ENCODE assay signal across 34 mouse cellular contexts in genomic region chr19:20744630-20745029, GRCm38 (mm10). TPM values are rescaled to one million over a fixed set of nuclear protein-coding genes. Genes with fewer than 3 reads are reported as not detected.
"Had no signal": no experiment of that assay in that cellular context is flagged by ENCODE, and none has a peak within 500 bp of the region (broad histone marks: within the 10 kb centered on the region; RNA-seq: fewer than 3 reads in every experiment).

No protein-coding gene starts in this region.

- H3K4me1 ChIP-seq: heart, embryonic 10.5 days; heart, embryonic 12.5 days; heart, embryonic 13.5 days; heart, embryonic 15.5 days; hindbrain, embryonic 10.5 days; hindbrain, embryonic 12.5 days; hindbrain, embryonic 13.5 days; hindbrain, embryonic 15.5 days; intestine, embryonic 15.5 days; kidney, embryonic 15.5 days had no signal

- ATAC-seq: hindbrain, embryonic 16.5 days; hindbrain, postnatal 0 days; inflammation-experienced regulatory T-cells, adult 6 months; intestine, embryonic 15.5 days; intestine, embryonic 16.5 days; intestine, postnatal 0 days had no signal

- DNase-seq: heart, postnatal 10 days; heart, postnatal 14 days; heart, postnatal 36 days; heart, postnatal 4 days; kidney, adult 11 months; kidney, adult 18-20 months; kidney, adult 2 months; kidney, adult 8-10 months; kidney, postnatal 10 days; kidney, postnatal 14 days; kidney, postnatal 25 days; kidney, postnatal 36 days; kidney, postnatal 4 days; layer of hippocampus, adult 9-11 months; layer of hippocampus, postnatal 36 days had no signal

- H3K4me2 ChIP-seq: heart, embryonic 11.5 days; heart, embryonic 12.5 days; heart, embryonic 13.5 days; heart, embryonic 15.5 days; hindbrain, embryonic 12.5 days; hindbrain, embryonic 13.5 days; hindbrain, embryonic 14.5 days; hindbrain, embryonic 15.5 days; intestine, embryonic 15.5 days; kidney, embryonic 15.5 days had no signal

- H3K9me3 ChIP-seq: heart, embryonic 10.5 days; heart, embryonic 12.5 days; heart, embryonic 13.5 days; heart, embryonic 15.5 days; hindbrain, embryonic 10.5 days; hindbrain, embryonic 12.5 days; hindbrain, embryonic 13.5 days; hindbrain, embryonic 15.5 days; intestine, embryonic 15.5 days; kidney, embryonic 15.5 days had no signal

- H3K27me3 ChIP-seq: heart, embryonic 12.5 days; heart, embryonic 13.5 days; heart, embryonic 15.5 days; hindbrain, embryonic 12.5 days; hindbrain, embryonic 13.5 days; hindbrain, embryonic 15.5 days; intestine, embryonic 15.5 days; kidney, embryonic 15.5 days had no signal

- H3K36me3 ChIP-seq: heart, embryonic 10.5 days; heart, embryonic 12.5 days; heart, embryonic 13.5 days; heart, embryonic 15.5 days; hindbrain, embryonic 10.5 days; hindbrain, embryonic 12.5 days; hindbrain, embryonic 13.5 days; hindbrain, embryonic 15.5 days; intestine, embryonic 15.5 days; kidney, embryonic 15.5 days had no signal

- H3K27ac ChIP-seq: heart, embryonic 10.5 days; heart, embryonic 13.5 days; heart, embryonic 15.5 days; hindbrain, embryonic 10.5 days; hindbrain, embryonic 12.5 days; hindbrain, embryonic 13.5 days; hindbrain, embryonic 14.5 days; hindbrain, embryonic 15.5 days; hindbrain, postnatal 0 days; intestine, embryonic 15.5 days; kidney, embryonic 15.5 days; kidney, postnatal 0 days; layer of hippocampus, adult 2 months had no signal

- H3K4me3 ChIP-seq: heart, embryonic 10.5 days; heart, embryonic 12.5 days; heart, embryonic 13.5 days; heart, embryonic 15.5 days; hindbrain, embryonic 10.5 days; hindbrain, embryonic 12.5 days; hindbrain, embryonic 13.5 days; hindbrain, embryonic 15.5 days; intestine, embryonic 15.5 days; kidney, embryonic 15.5 days; layer of hippocampus, adult 2 months had no signal

- H3K9ac ChIP-seq: heart, embryonic 12.5 days; heart, embryonic 13.5 days; heart, embryonic 15.5 days; hindbrain, embryonic 12.5 days; hindbrain, embryonic 13.5 days; hindbrain, embryonic 14.5 days; hindbrain, embryonic 15.5 days; intestine, embryonic 15.5 days; kidney, embryonic 15.5 days had no signal

RNA-seq across cellular contexts. Expression of gene Aldh1a7, which starts 17.3 kb away (rescaled TPM):
- polyA plus RNA-seq: inflammation-experienced regulatory T-cells, adult 6 months had no signal
